Mouse (Mus musculus) mouse embryonic stem cell (cell line): Measurements from ENCODE around the gene Cenpu.

Experiments
- in situ Hi-C, 2 experiments: fragments of 300-500 bp; cut with MboI; formaldehyde crosslinking; loops; 1 replicate in 1 of 2; 3 replicates in 1 of 2; pipeline ENCODE4 v1.14.3; 2019 to 2020; ENCODE audit warnings: low sequenced_read_pairs in 2 of 2, low pct_unique_long_range_greater_than_20kb in 1 of 2, mixed read lengths in 1 of 2; ENCODE audit not compliant: unreplicated experiment in 1 of 2

Gene Cenpu

DNA sequence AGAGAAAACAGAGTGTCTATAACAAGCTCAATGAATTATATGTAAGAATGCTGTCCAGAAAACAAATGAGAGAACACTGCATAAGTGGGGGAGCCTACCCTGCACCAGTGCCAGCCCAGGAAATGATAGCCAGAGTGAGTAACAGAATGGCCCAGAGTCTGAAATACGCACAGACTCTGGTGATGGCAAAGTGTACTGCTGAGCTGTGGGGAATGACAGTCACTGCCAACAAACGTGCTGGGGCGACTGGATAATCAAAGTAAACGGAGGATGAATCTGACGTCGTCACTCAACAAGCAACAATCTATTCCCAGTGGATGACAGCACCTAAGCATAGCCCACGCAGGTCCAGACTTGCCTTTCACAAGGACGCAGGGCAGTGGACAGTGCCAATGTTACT is 41.2 kb downstream of the Cenpu start:
- in situ Hi-C loops = no loop called here

DNA sequence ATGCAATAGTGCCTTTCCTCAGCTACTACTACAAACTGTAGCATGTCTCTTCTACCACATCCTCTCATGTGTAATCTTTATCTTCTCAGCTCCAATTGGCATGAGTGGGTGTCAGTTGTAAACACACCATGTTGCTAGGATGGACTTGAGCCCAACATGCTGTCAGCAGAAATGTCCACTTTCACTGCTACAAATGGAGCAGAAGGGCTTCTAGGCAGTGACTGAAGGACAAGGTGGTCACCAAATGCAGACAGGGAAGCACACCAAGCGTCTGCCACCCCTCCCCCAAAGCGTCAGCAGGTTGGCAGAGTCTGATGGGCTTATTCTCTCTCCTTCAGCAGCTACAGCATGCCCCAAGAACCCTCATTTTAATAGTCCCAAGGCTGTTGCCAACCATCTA is 41.9 kb downstream of the Cenpu start:
- in situ Hi-C loops = no loop called here

GRCm38 (mm10) chr8:46595593-46595992 is 43.8 kb downstream of the Cenpu start:
- in situ Hi-C loops = no loop called here

GRCm38 (mm10) chr8:46596530-46596929 is 44.7 kb downstream of the Cenpu start:
- in situ Hi-C loops = no loop called here

- in situ Hi-C loops = no loop called here
Measured at GRCm38 (mm10) chr8:46597411-46597810, 45.6 kb downstream of the Cenpu start.

DNA sequence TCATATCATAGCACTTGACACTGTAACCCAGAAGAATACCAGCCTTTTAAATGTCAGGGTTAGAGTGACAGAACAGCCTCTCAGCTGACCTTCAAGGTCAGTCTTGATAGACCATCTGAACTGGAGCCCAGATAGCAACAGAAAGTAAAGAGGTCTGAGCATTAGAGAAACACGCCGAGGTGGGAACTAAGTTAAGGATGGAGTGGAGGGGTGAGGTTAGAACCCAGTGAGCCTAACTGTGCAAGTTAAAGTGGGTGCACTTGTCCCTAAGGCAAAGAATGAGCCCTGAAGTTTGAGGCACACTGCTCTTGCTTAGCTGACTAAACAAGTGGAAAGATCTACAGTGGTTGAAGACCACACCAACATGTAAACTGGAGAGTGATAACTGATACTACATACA is 46.3 kb downstream of the Cenpu start:
- in situ Hi-C loops = no loop called here

DNA sequence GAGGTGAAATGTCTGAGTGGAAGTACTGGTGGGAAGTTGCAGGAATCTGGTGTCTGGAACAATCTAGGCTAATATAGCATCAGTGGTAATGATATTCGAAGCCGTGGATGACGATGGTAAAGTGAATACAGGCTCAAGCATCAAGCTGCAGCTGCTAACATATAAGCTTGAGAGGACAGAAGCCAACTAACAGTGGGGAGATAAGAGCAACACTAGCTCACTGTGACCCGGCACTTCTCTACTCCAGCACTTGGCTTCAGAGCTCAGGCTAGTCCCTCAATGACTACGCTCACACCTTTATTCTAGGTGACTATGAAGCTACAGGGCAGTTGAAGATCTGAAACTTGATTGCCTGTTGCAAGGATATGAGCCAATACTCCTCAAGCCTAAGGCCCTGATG is 46.9 kb downstream of the Cenpu start:
- in situ Hi-C loops = no loop called here

GRCm38 (mm10) chr8:46599314-46599904 is 47.6 kb downstream of the Cenpu start:
- in situ Hi-C loops = no loop called here

DNA sequence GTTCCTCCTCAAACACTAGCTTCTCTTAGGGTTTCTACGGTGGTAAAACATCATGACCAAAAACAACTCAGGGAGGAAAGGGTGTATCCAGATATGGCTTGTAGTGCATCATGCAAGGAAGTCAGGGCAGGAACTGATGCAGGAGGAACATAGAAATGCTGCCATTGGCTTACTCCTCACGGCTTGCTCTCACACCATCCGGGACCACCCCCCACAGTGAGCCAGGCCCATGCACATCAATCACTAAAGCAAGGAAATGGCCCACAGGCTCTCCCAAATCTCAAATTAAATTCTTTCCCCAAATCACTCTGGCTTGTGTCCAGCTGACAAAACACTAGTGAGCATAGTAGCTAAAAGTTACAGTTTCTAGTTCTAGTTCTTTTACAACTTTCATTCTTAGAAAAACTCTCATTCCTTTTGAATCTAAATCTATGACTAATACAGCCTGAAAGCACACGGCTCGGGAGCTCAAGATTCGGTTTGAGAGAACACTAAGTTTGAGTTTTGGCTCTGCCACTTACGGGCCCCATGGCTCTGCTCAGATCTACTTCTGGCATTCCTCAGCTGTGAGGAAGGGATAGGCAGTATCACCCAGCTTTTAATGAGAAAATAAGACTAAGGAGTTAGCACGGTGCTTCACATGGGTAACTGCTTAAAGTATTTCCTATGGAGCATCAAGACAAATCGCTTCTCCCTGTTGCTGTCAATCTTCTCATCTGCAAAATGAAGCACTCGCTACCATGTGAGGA is 49.3 kb downstream of the Cenpu start:
- in situ Hi-C loops = no loop called here

DNA sequence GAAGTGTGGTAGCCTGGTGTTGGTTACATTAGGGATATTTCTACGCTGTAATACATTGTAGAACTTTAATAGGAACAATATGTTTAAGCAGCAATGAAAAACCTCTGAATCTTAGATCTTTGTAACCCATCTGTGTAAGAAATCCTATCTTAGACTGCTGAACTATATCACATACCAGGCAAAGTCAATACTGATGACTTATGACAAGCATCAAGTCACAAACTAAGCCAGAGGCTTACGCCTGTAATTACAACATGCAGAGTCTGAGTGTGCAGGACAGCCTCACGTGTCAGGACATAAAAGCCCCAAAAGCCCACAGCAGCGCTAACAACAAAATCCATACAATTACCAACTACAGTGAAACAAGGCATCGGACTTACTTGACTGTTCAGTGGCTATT is 51.8 kb downstream of the Cenpu start:
- in situ Hi-C loops = no loop called here

- in situ Hi-C loops = no loop called here
Measured at GRCm38 (mm10) chr8:46606930-46607329, 55.1 kb downstream of the Cenpu start.

GRCm38 (mm10) chr8:46611557-46611956 is 59.7 kb downstream of the Cenpu start:
- in situ Hi-C loops = no loop called here

- in situ Hi-C loops = no loop called here
Measured at GRCm38 (mm10) chr8:46612913-46613312, 61.1 kb downstream of the Cenpu start.

DNA sequence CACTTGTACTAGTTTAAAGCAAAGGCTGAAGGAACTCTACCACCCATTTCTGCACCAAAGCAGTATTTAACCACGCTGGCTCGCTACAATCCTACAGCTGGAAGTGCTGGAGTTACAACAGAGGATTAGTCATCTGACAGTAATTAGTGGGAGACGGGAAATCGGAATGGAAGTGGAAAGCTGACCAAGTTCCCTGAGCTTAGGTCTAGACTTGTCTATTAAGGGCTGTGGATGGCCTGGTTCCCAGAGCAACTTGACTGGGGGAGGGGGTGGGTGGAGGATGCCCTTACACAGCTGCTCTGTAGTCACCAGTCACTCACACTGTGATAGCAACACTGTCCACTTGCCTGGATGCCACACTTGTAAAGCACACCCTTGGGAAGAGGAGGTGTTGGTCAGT is 61.5 kb downstream of the Cenpu start:
- in situ Hi-C loops = no loop called here

- in situ Hi-C loops = no loop called here
Measured at GRCm38 (mm10) chr8:46615936-46616335, 64.1 kb downstream of the Cenpu start.

DNA sequence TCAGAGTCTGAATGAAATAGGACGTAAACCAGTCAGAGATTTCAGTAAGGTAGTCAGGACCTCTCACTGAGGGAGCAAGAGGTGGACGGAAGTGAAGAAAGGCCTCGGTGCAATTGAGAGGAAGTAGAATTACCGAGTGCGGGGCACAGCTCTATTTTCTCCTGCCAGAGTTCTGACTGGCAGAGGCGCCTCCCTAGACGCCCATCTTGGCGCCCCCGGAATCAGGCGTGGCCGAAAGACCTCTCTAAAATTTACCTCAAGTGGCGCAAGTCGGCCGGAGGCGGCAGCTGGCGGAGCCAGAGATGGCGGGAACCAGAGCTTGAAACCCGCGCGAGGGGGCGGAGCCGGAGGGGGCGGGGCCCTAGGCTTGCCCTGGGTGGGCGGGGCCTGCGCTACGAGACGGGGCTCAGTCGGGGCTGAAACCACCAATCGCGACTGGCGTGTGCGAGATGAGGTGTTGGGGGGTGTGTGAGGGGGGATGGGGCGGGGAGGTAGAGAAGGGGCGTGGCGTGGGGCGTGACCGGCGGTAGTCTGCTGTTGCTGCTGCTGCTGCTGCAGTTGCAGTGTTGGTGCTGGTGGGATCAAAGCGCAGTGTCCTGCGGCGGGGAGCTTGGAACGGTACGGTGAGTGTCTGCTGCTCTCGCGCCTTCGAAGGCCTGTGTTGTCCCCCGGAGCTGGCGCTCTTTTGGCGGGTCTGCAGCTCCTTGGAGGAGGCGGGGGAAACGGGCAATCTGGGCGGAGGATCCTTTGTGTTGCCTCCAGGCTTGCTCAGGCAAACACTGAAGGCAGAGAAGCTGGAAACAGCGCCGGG is 65.3 kb downstream of the Cenpu start, which contains the start of the genes Primpol and Casp3:
Primpol (minus strand) TSS at position 334 of the 811 bp plus-strand sequence.
Casp3 (plus strand) TSS at position 413 of the 811 bp plus-strand sequence.
- in situ Hi-C loops = no loop called here

GRCm38 (mm10) chr8:46617690-46618620 is 66.1 kb downstream of the Cenpu start:
- in situ Hi-C loops = no loop called here

GRCm38 (mm10) chr8:46618639-46619320 is 67.0 kb downstream of the Cenpu start:
- in situ Hi-C loops = no loop called here
